Mouse (Mus musculus) small intestine, adult 2 months (tissue): ENCODE results near the gene Atf5.

ENCODE experiments used
- CTCF ChIP-seq: fragments of 200-500 bp; IDR thresholded peaks from 2 replicates; pipeline ENCODE4 v1.5.1; 2012; ENCODE audit warnings: low read depth, mild to moderate bottlenecking, control low read depth, inconsistent platforms, low read length, moderate library complexity, mixed read lengths; ENCODE audit not compliant: insufficient replicate concordance, insufficient read length; ENCODE audit errors: extremely low read depth
- POLR2A ChIP-seq: fragments of 200-500 bp; IDR thresholded peaks from 2 replicates; pipeline ENCODE4 v1.6.1; 2012; ENCODE audit warnings: low read depth, mild to moderate bottlenecking, control low read depth, inconsistent platforms, low read length, moderate library complexity

DNA sequence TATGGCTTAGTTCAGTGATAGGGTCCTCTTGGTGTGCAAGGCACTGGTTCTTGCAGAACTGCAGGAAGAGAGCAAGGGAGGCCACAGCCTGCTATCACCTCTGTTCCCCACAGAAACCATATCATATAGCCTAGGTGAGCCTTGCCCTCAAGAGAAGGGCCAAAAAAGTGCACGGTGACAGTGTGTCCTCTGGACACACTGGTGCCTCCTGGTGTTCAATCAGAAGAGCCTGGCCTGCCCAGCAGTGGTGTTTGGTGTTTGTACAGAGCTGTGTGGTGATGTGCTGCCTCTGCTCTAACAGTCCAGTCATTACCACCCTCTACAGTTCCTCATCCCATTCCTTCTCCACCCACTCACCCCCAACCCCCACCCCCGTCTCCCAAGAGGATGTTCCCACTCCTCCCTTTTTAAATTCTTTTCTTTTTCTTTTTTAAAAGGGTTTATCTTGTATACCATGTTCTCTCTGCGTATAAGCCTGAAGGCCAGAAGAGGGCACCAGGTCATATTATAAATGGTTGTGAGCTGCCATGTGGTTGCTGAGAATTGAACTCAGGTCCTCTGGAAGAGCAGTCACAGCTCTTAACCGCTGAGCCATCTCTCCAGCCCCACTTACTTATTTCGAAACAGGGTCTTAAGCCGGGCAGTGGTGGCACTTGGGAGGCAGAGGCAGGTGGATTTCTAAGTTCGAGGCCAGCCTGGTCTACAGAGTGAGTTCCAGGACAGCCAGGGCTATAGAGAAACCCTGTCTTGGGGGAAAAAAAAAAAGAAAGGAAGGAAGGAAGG is 5.4 kb upstream of the Atf5 start:
- TF ChIP-seq CTCF: peak; percentile 17; the same call in 1 of the 2 replicates
- TF ChIP-seq POLR2A: no peak
